In genomic region chr17:24173423-24173822, GRCm38 (mm10) we compare ENCODE assay signal across 10 mouse cellular contexts. TPM values are rescaled to one million over a fixed set of nuclear protein-coding genes. Genes with fewer than 3 reads are reported as not detected.
DNase-seq lines count a peak whose midpoint lies in the region; ATAC-seq and TF ChIP-seq lines count a peak whose summit lies in the region.
"Had no signal": no experiment of that assay in that cellular context is flagged by ENCODE, and none has a peak within 500 bp of the region (broad histone marks: within the 10 kb centered on the region; RNA-seq: fewer than 3 reads in every experiment).

No protein-coding gene starts in this region.

- DNase-seq in intestine, embryonic 14.5 days (ENCODE audit: low spot score) = peak; percentile 72
- DNase-seq in ES-CJ7 (ENCODE audit: low read depth, low spot score) = peak; percentile 84
- DNase-seq in cerebellum, adult 11-12 months = peak; percentile 65
- DNase-seq in frontal cortex, postnatal 36 days (ENCODE audit: low spot score in 2 of 2) = peak; percentile 62 to 76
- DNase-seq in layer of hippocampus, postnatal 14 days (ENCODE audit: low spot score in 2 of 2) = peak; percentile 67 to 82
- DNase-seq in midbrain, postnatal 0 days (ENCODE audit: low spot score) = peak; percentile 89
- DNase-seq in thymus, adult 18-20 months = peak; percentile 29 to 34

- H3K4me3 ChIP-seq in intestine, embryonic 14.5 days (ENCODE audit: low read depth, low read length) = no peak overlapping the region
- no peak overlapping the region for H3K4me3 ChIP-seq in intestine, embryonic 15.5 days (replicated peaks)
- no peak overlapping the region for H3K4me3 ChIP-seq in midbrain, postnatal 0 days (ENCODE audit: low read depth, low read length)
- H3K4me3 ChIP-seq: embryonic facial prominence, embryonic 13.5 days; megakaryocyte, embryonic 14.5 days had no signal

- ATAC-seq in intestine, embryonic 14.5 days (replicated peaks; ENCODE audit: low FRiP score, low TSS enrichment, low read depth) = no peak
- no peak for ATAC-seq in intestine, embryonic 15.5 days
- ATAC-seq in midbrain, postnatal 0 days (ENCODE audit: low FRiP score) = no peak

- H3K9ac ChIP-seq in intestine, embryonic 14.5 days (ENCODE audit: low read length) = no peak overlapping the region
- no peak overlapping the region for H3K9ac ChIP-seq in intestine, embryonic 15.5 days
- H3K9ac ChIP-seq in midbrain, postnatal 0 days (replicated peaks; ENCODE audit: low read length, poor library complexity, severe bottlenecking) = no peak overlapping the region
- H3K9ac ChIP-seq: embryonic facial prominence, embryonic 13.5 days had no signal

- TF ChIP-seq CTCF in midbrain, postnatal 0 days (IDR thresholded peaks at IDR 0.05) = peak; percentile 96

- H3K4me1 ChIP-seq in intestine, embryonic 14.5 days (replicated peaks; ENCODE audit: control insufficient read depth, insufficient read depth, low read length) = peaks cover 5% of the 10 kb centered on the region
- no peaks in the 10 kb centered on the region; the same call in 1 of the 2 replicates for H3K4me1 ChIP-seq in intestine, embryonic 15.5 days (replicated peaks)
- peaks cover 4% of the 10 kb centered on the region for H3K4me1 ChIP-seq in midbrain, postnatal 0 days (ENCODE audit: insufficient read depth, low read length)

- no peak overlapping the region for H3K4me2 ChIP-seq in intestine, embryonic 14.5 days (ENCODE audit: low read length)
- H3K4me2 ChIP-seq in intestine, embryonic 15.5 days (replicated peaks) = no peak overlapping the region
- H3K4me2 ChIP-seq in midbrain, postnatal 0 days (ENCODE audit: low read depth, low read length, poor library complexity, severe bottlenecking) = no peak overlapping the region
- H3K4me2 ChIP-seq: embryonic facial prominence, embryonic 13.5 days had no signal

- H3K27me3 ChIP-seq in intestine, embryonic 14.5 days (replicated peaks; ENCODE audit: control insufficient read depth, insufficient read depth, low read length) = no peaks in the 10 kb centered on the region
- H3K27me3 ChIP-seq in intestine, embryonic 15.5 days (replicated peaks) = no peaks in the 10 kb centered on the region
- H3K27me3 ChIP-seq in midbrain, postnatal 0 days (ENCODE audit: insufficient read depth, low read length) = no peaks in the 10 kb centered on the region
- H3K27me3 ChIP-seq: embryonic facial prominence, embryonic 13.5 days; megakaryocyte, embryonic 14.5 days had no signal

- no peaks in the 10 kb centered on the region for H3K9me3 ChIP-seq in intestine, embryonic 14.5 days (ENCODE audit: control insufficient read depth, low read length)
- H3K9me3 ChIP-seq in intestine, embryonic 15.5 days = no peaks in the 10 kb centered on the region
- no peaks in the 10 kb centered on the region for H3K9me3 ChIP-seq in midbrain, postnatal 0 days (ENCODE audit: low read length)
- H3K9me3 ChIP-seq: embryonic facial prominence, embryonic 13.5 days; megakaryocyte, embryonic 14.5 days had no signal

- WGBS in intestine, embryonic 14.5 days = 5% methylated on average over 3 of the region's 3 CpGs
- 0% methylated on average over 3 of the region's 3 CpGs for WGBS in intestine, embryonic 15.5 days
- 0% methylated on average over 3 of the region's 3 CpGs for WGBS in midbrain, postnatal 0 days

- no peaks in the 10 kb centered on the region for H3K36me3 ChIP-seq in intestine, embryonic 14.5 days (ENCODE audit: control insufficient read depth, insufficient read depth, low read length)
- no peaks in the 10 kb centered on the region for H3K36me3 ChIP-seq in intestine, embryonic 15.5 days
- no peaks in the 10 kb centered on the region for H3K36me3 ChIP-seq in midbrain, postnatal 0 days (ENCODE audit: insufficient read depth, low read length)
- H3K36me3 ChIP-seq: embryonic facial prominence, embryonic 13.5 days had no signal

- H3K27ac ChIP-seq in intestine, embryonic 14.5 days (ENCODE audit: low read depth) = no peak overlapping the region
- no peak overlapping the region for H3K27ac ChIP-seq in intestine, embryonic 15.5 days
- H3K27ac ChIP-seq in midbrain, postnatal 0 days (ENCODE audit: low read depth, low read length) = no peak overlapping the region
- H3K27ac ChIP-seq: embryonic facial prominence, embryonic 13.5 days had no signal

RNA-seq across cellular contexts. Expression of gene Atp6v0c, which starts 3.9 kb away (rescaled TPM):
- 556 and 564 TPM in 2 replicates for polyA plus RNA-seq in intestine, embryonic 14.5 days (2014; fragmentation: Nextera tagmentation; extraction: Ambion mirVana)
- 572 and 634 TPM in 2 replicates for polyA plus RNA-seq in intestine, embryonic 15.5 days (2015; fragmentation: Nextera tagmentation; extraction: Ambion mirVana)
- 1,000 to 10,000 TPM; 1,388 to 1,424 TPM for total RNA-seq in layer of hippocampus, postnatal 14 days (2021)
- 730 and 771 TPM in 2 replicates for total RNA-seq in midbrain, postnatal 0 days (2014; rRNA removed)
- 2,426 and 2,595 TPM in 2 replicates for polyA plus RNA-seq in midbrain, postnatal 0 days (2015; fragmentation: Nextera tagmentation; extraction: Ambion mirVana)

RNA-seq across cellular contexts. Expression of gene Amdhd2, which starts 9.9 kb away (rescaled TPM):
- 27.1 and 28.0 TPM in 2 replicates for polyA plus RNA-seq in intestine, embryonic 14.5 days (2014; fragmentation: Nextera tagmentation; extraction: Ambion mirVana)
- polyA plus RNA-seq in intestine, embryonic 15.5 days (2015; fragmentation: Nextera tagmentation; extraction: Ambion mirVana) = 34.3 and 43.5 TPM in 2 replicates
- 10 to 100 TPM; 27.4 to 33.7 TPM for total RNA-seq in layer of hippocampus, postnatal 14 days (2021)
- 40.2 and 58.6 TPM in 2 replicates for total RNA-seq in midbrain, postnatal 0 days (2014; rRNA removed)
- polyA plus RNA-seq in midbrain, postnatal 0 days (2015; fragmentation: Nextera tagmentation; extraction: Ambion mirVana) = 34.0 and 41.4 TPM in 2 replicates

RNA-seq across cellular contexts. Expression of gene Pdpk1, which starts 22.7 kb away (rescaled TPM):
- polyA plus RNA-seq in intestine, embryonic 14.5 days (2014; fragmentation: Nextera tagmentation; extraction: Ambion mirVana) = 35.3 and 39.2 TPM in 2 replicates
- polyA plus RNA-seq in intestine, embryonic 15.5 days (2015; fragmentation: Nextera tagmentation; extraction: Ambion mirVana) = 35.8 and 36.0 TPM in 2 replicates
- 100 to 1,000 TPM; 102 to 107 TPM for total RNA-seq in layer of hippocampus, postnatal 14 days (2021)
- total RNA-seq in midbrain, postnatal 0 days (2014; rRNA removed) = 57.9 and 68.1 TPM in 2 replicates
- 53.2 and 61.5 TPM in 2 replicates for polyA plus RNA-seq in midbrain, postnatal 0 days (2015; fragmentation: Nextera tagmentation; extraction: Ambion mirVana)

RNA-seq across cellular contexts. Expression of gene Tbc1d24, which starts 31.9 kb away (rescaled TPM):
- 4.8 and 5.8 TPM in 2 replicates for polyA plus RNA-seq in intestine, embryonic 14.5 days (2014; fragmentation: Nextera tagmentation; extraction: Ambion mirVana)
- polyA plus RNA-seq in intestine, embryonic 15.5 days (2015; fragmentation: Nextera tagmentation; extraction: Ambion mirVana) = 4.7 and 5.9 TPM in 2 replicates
- total RNA-seq in layer of hippocampus, postnatal 14 days (2021) = 10 to 100 TPM; 71.1 to 75.8 TPM
- total RNA-seq in midbrain, postnatal 0 days (2014; rRNA removed) = 146 and 168 TPM in 2 replicates
- polyA plus RNA-seq in midbrain, postnatal 0 days (2015; fragmentation: Nextera tagmentation; extraction: Ambion mirVana) = 27.4 and 27.6 TPM in 2 replicates

RNA-seq across cellular contexts. Expression of gene Ntn3, which starts 35.9 kb away (rescaled TPM):
- 7.8 and 8.7 TPM in 2 replicates for polyA plus RNA-seq in intestine, embryonic 14.5 days (2014; fragmentation: Nextera tagmentation; extraction: Ambion mirVana)
- polyA plus RNA-seq in intestine, embryonic 15.5 days (2015; fragmentation: Nextera tagmentation; extraction: Ambion mirVana) = 5.9 and 6.2 TPM in 2 replicates
- total RNA-seq in layer of hippocampus, postnatal 14 days (2021) = 10 to 100 TPM; 12.3 to 12.4 TPM
- 19.4 and 23.6 TPM in 2 replicates for total RNA-seq in midbrain, postnatal 0 days (2014; rRNA removed)
- polyA plus RNA-seq in midbrain, postnatal 0 days (2015; fragmentation: Nextera tagmentation; extraction: Ambion mirVana) = 4.0 and 4.3 TPM in 2 replicates

Comparison
In these comparisons a context has a peak if more than half of its experiments do, and no peak if none do; other contexts are left out.
1. DNase-seq: peak in every context shown above with its lines; median percentile 89 in midbrain, postnatal 0 days; 84 in ES-CJ7; 74 in layer of hippocampus, postnatal 14 days; 72 in intestine, embryonic 14.5 days; 69 in frontal cortex, postnatal 36 days; 65 in cerebellum, adult 11-12 months; 32 in thymus, adult 18-20 months.